30 mouse cellular contexts compared by ENCODE assay signal in genomic region chr16:34204527-34205139, GRCm38 (mm10).
DNase-seq lines count a peak whose midpoint lies in the region; ATAC-seq lines count a peak whose summit lies in the region.
"Had no signal": no experiment of that assay in that cellular context is flagged by ENCODE, and none has a peak within 500 bp of the region (broad histone marks: within the 10 kb centered on the region; RNA-seq: fewer than 3 reads in every experiment).

No protein-coding gene starts in this region.

- 0 out of 2 replicates have a peak, but pooled peaks cover 7% of the 10 kb centered on the region for H3K27me3 ChIP-seq in midbrain, embryonic 12.5 days
- H3K27me3 ChIP-seq in midbrain, embryonic 10.5 days (ENCODE audit: low read depth, poor library complexity, severe bottlenecking) = no peaks in the 10 kb centered on the region
- H3K27me3 ChIP-seq in hindbrain, embryonic 16.5 days (replicated peaks; ENCODE audit: control insufficient read depth, insufficient read depth, low read length) = no peaks in the 10 kb centered on the region
- H3K27me3 ChIP-seq: embryonic facial prominence, embryonic 12.5 days; heart, embryonic 15.5 days; intestine, embryonic 15.5 days; neural tube, embryonic 15.5 days had no signal

- no peak overlapping the region for H3K4me3 ChIP-seq in midbrain, embryonic 12.5 days
- H3K4me3 ChIP-seq in midbrain, embryonic 10.5 days = no peak overlapping the region
- H3K4me3 ChIP-seq in hindbrain, embryonic 16.5 days (ENCODE audit: low read length) = no peak overlapping the region
- H3K4me3 ChIP-seq: embryonic facial prominence, embryonic 12.5 days; erythroblast, embryonic 14.5 days; heart, embryonic 15.5 days; intestine, embryonic 15.5 days; left cerebral cortex, adult 2 months; megakaryocyte, embryonic 14.5 days; neural tube, embryonic 15.5 days had no signal

- no peak overlapping the region for H3K4me2 ChIP-seq in midbrain, embryonic 12.5 days (replicated peaks)
- no peak overlapping the region for H3K4me2 ChIP-seq in hindbrain, embryonic 16.5 days (ENCODE audit: low read length)
- H3K4me2 ChIP-seq: embryonic facial prominence, embryonic 12.5 days; heart, embryonic 15.5 days; intestine, embryonic 15.5 days; liver, embryonic 11.5 days; neural tube, embryonic 15.5 days had no signal

- peak; percentile 21 for DNase-seq in embryo, embryonic 11 days
- no peak for DNase-seq in embryo, embryonic 10 days (ENCODE audit: low spot score)
- no peak for DNase-seq in midbrain, embryonic 10.5 days (ENCODE audit: low spot score)
- DNase-seq in left cerebral cortex, adult 9 months (ENCODE audit: low spot score in 2 of 2) = no peak
- DNase-seq in cerebellum, adult 11-12 months = no peak
- DNase-seq: adrenal gland, postnatal 14 days; cerebellum, adult 2 months; cerebellum, postnatal 36 days; gastrocnemius, postnatal 14 days; heart, adult 18-20 months; heart, postnatal 4 days; kidney, adult 9 months; kidney, postnatal 25 days; layer of hippocampus, adult 9-11 months; lung, adult 18-20 months; right cerebral cortex, postnatal 4 days; thymus, adult 2 months had no signal

- H3K27ac ChIP-seq in midbrain, embryonic 12.5 days (replicated peaks) = no peak overlapping the region
- no peak overlapping the region for H3K27ac ChIP-seq in midbrain, embryonic 10.5 days (replicated peaks)
- no peak overlapping the region for H3K27ac ChIP-seq in hindbrain, embryonic 16.5 days (ENCODE audit: low read depth, low read length)
- H3K27ac ChIP-seq: embryonic facial prominence, embryonic 12.5 days; heart, embryonic 15.5 days; intestine, embryonic 15.5 days; left cerebral cortex, adult 2 months; neural tube, embryonic 15.5 days had no signal

- H3K9me3 ChIP-seq in midbrain, embryonic 12.5 days = no peaks in the 10 kb centered on the region
- no peaks in the 10 kb centered on the region for H3K9me3 ChIP-seq in midbrain, embryonic 10.5 days (replicated peaks)
- H3K9me3 ChIP-seq in hindbrain, embryonic 16.5 days (ENCODE audit: control insufficient read depth, low read length) = no peaks in the 10 kb centered on the region
- H3K9me3 ChIP-seq: embryonic facial prominence, embryonic 12.5 days; G1E; heart, embryonic 15.5 days; intestine, embryonic 15.5 days; megakaryocyte, embryonic 14.5 days; neural tube, embryonic 15.5 days had no signal

- no peak overlapping the region for H3K9ac ChIP-seq in midbrain, embryonic 12.5 days (replicated peaks)
- no peak overlapping the region for H3K9ac ChIP-seq in hindbrain, embryonic 16.5 days (ENCODE audit: low read depth, low read length)
- H3K9ac ChIP-seq: embryonic facial prominence, embryonic 12.5 days; heart, embryonic 15.5 days; intestine, embryonic 15.5 days; neural tube, embryonic 15.5 days had no signal

- peaks cover 54% of the 10 kb centered on the region for H3K36me3 ChIP-seq in midbrain, embryonic 12.5 days
- H3K36me3 ChIP-seq in midbrain, embryonic 10.5 days = peaks cover 34% of the 10 kb centered on the region
- peaks cover 7% of the 10 kb centered on the region for H3K36me3 ChIP-seq in hindbrain, embryonic 16.5 days (ENCODE audit: control insufficient read depth, insufficient read depth, low read length)
- H3K36me3 ChIP-seq: G1E; intestine, embryonic 15.5 days had no signal

- 51% methylated on average over 13 of the region's 13 CpGs for WGBS in midbrain, embryonic 12.5 days
- 73% methylated on average over 13 of the region's 13 CpGs for WGBS in midbrain, embryonic 10.5 days
- WGBS in hindbrain, embryonic 16.5 days = 56% methylated on average over 13 of the region's 13 CpGs

- peaks cover 15% of the 10 kb centered on the region for H3K4me1 ChIP-seq in midbrain, embryonic 12.5 days
- H3K4me1 ChIP-seq in midbrain, embryonic 10.5 days = peaks cover 23% of the 10 kb centered on the region
- no peaks in the 10 kb centered on the region for H3K4me1 ChIP-seq in hindbrain, embryonic 16.5 days (ENCODE audit: control insufficient read depth, insufficient read depth, low read depth, low read length)
- H3K4me1 ChIP-seq: embryonic facial prominence, embryonic 12.5 days; intestine, embryonic 15.5 days; neural tube, embryonic 15.5 days had no signal

- ATAC-seq in midbrain, embryonic 12.5 days (ENCODE audit: low FRiP score, low read depth) = peak; percentile 44; the same call in 1 of the 2 replicates
- peak; percentile 20; the same call in 1 of the 2 replicates for ATAC-seq in hindbrain, embryonic 16.5 days
- ATAC-seq: activated CD4-positive, CD25-positive, alpha-beta regulatory T cell, adult 4 months; CD4-positive, CD25-positive, alpha-beta regulatory T cell, adult 4 months; intestine, embryonic 15.5 days had no signal
